Comparison of ENCODE assay signal across 9 mouse cellular contexts in genomic region chrX:112370577-112371410, GRCm38 (mm10). TPM values are rescaled to one million over a fixed set of nuclear protein-coding genes. Genes with fewer than 3 reads are reported as not detected.
DNase-seq lines count a peak whose midpoint lies in the region; ATAC-seq lines count a peak whose summit lies in the region.
"Not testable (repeated sequence)": the region's sequence is repeated elsewhere in the genome, so short reads cannot be mapped to it uniquely, and the experiment has no call there.
"Had no signal": no experiment of that assay in that cellular context is flagged by ENCODE, and none has a peak within 500 bp of the region (broad histone marks: within the 10 kb centered on the region; RNA-seq: fewer than 3 reads in every experiment).

No protein-coding gene starts in this region.

- DNase-seq in 3134 (ENCODE audit: extremely low read depth, insufficient read length, low spot score) = peak; percentile 60
- peak; percentile 10 for DNase-seq in adrenal gland, postnatal 25 days
- DNase-seq in heart, adult 9 months (ENCODE audit: low spot score in 2 of 2) = peak; percentile 39 to 40
- peak; percentile 28 for DNase-seq in kidney, adult 18-20 months
- DNase-seq in limb, embryonic 10.5 days (ENCODE audit: low spot score) = peak; percentile 53
- peak; percentile 95 for DNase-seq in midbrain, embryonic 11.5 days (ENCODE audit: low spot score, missing footprints)
- DNase-seq in spleen, adult 12 weeks (ENCODE audit: low spot score) = peak; percentile 59

- not testable (repeated sequence) for H3K9ac ChIP-seq in midbrain, embryonic 11.5 days (ENCODE audit: low read length)

- H3K4me3 ChIP-seq in limb, embryonic 10.5 days; midbrain, embryonic 11.5 days (ENCODE audit: low read depth, low read length): not testable (repeated sequence)

- H3K4me2 ChIP-seq in midbrain, embryonic 11.5 days = not testable (repeated sequence)

- ATAC-seq in erythroblast, adult 5-6 weeks (replicated peaks; ENCODE audit: low FRiP score, poor library complexity, severe bottlenecking) = peak; percentile 99
- peak; percentile 99 for ATAC-seq in midbrain, embryonic 11.5 days (ENCODE audit: low FRiP score)

- H3K36me3 ChIP-seq in limb, embryonic 10.5 days; midbrain, embryonic 11.5 days (ENCODE audit: control insufficient read depth, insufficient read depth, low read length): not testable (repeated sequence)

- not testable (repeated sequence) for H3K27me3 ChIP-seq in limb, embryonic 10.5 days (ENCODE audit: low read depth, poor library complexity, severe bottlenecking); midbrain, embryonic 11.5 days (ENCODE audit: control insufficient read depth, insufficient read depth, low read length)

- H3K9me3 ChIP-seq in limb, embryonic 10.5 days (replicated peaks); midbrain, embryonic 11.5 days (ENCODE audit: control insufficient read depth, low read length): not testable (repeated sequence)

- WGBS in limb, embryonic 10.5 days = 87% methylated on average over 5 of the region's 5 CpGs
- WGBS in midbrain, embryonic 11.5 days = 83% methylated on average over 5 of the region's 5 CpGs

- H3K27ac ChIP-seq in limb, embryonic 10.5 days; midbrain, embryonic 11.5 days (ENCODE audit: low read depth, low read length): not testable (repeated sequence)

- not testable (repeated sequence) for H3K4me1 ChIP-seq in limb, embryonic 10.5 days; midbrain, embryonic 11.5 days (ENCODE audit: control insufficient read depth, insufficient read depth, low read length)

RNA-seq across cellular contexts. Expression of gene Satl1, which starts 35.8 kb away (rescaled TPM):
- not detected in 2 replicates for total RNA-seq in adrenal gland, postnatal 25 days (2021)
- not detected in 2 replicates for total RNA-seq in erythroblast, adult 5-6 weeks (2015; ENCODE audit: low replicate concordance)
- total RNA-seq in erythroblast, adult 5-6 weeks (2017; ENCODE audit: low replicate concordance) = not detected in 2 replicates
- not detected in 2 replicates for polyA plus RNA-seq in limb, embryonic 10.5 days (2016; fragmentation: Nextera tagmentation; extraction: Ambion mirVana)
- not detected in 2 replicates for polyA plus RNA-seq in midbrain, embryonic 11.5 days (2014; fragmentation: Nextera tagmentation; extraction: Ambion mirVana)
- polyA plus RNA-seq: C2C12 had no signal

RNA-seq across cellular contexts. Expression of gene Apool, which starts 59.7 kb away (rescaled TPM):
- 38.1 and 48.1 TPM in 2 replicates for total RNA-seq in adrenal gland, postnatal 25 days (2021)
- total RNA-seq in erythroblast, adult 5-6 weeks (2015; ENCODE audit: low replicate concordance) = 0.77 and 4.2 TPM in 2 replicates
- 7.8 and 9.1 TPM in 2 replicates for total RNA-seq in erythroblast, adult 5-6 weeks (2017; ENCODE audit: low replicate concordance)
- 70.5 and 80.3 TPM in 2 replicates for polyA plus RNA-seq in limb, embryonic 10.5 days (2016; fragmentation: Nextera tagmentation; extraction: Ambion mirVana)
- 74.2 and 81.4 TPM in 2 replicates for polyA plus RNA-seq in midbrain, embryonic 11.5 days (2014; fragmentation: Nextera tagmentation; extraction: Ambion mirVana)

Comparison
In these comparisons a context has a peak if more than half of its experiments do, and no peak if none do; other contexts are left out.
1. DNase-seq: peak in every context shown above with its lines; median percentile 95 in midbrain, embryonic 11.5 days; 60 in 3134; 59 in spleen, adult 12 weeks; 53 in limb, embryonic 10.5 days; 40 in heart, adult 9 months; 28 in kidney, adult 18-20 months; 10 in adrenal gland, postnatal 25 days.